Mouse (Mus musculus) liver, embryonic 16.5 days (tissue): ENCODE measurements around the gene Htra3. TPM values are rescaled to one million over a fixed set of nuclear protein-coding genes. Genes with fewer than 3 reads are reported as not detected.

Source experiments
- ATAC-seq: fragments of 200-750 bp; cut with Nextera tagmentation; 2 replicates; pipeline ENCODE4 v1.8.0; 2017; ENCODE audit warnings: low read depth, mild to moderate bottlenecking, moderate number of reproducible peaks, moderate library complexity
- H3K27ac ChIP-seq: fragments of 300-500 bp; sonication (generic); 2 replicates; pipeline ENCODE4 v1.5.1; 2014; ENCODE audit warnings: mild to moderate bottlenecking, low read length
- H3K27me3 ChIP-seq: fragments of 300-500 bp; sonication (generic); 2 replicates; pipeline ENCODE4 v1.6.1; 2014; ENCODE audit warnings: low read depth, low read length, mixed read lengths; ENCODE audit not compliant: control insufficient read depth, insufficient read depth
- H3K36me3 ChIP-seq: fragments of 300-500 bp; sonication (generic); 2 replicates; pipeline ENCODE4 v1.6.1; 2014; ENCODE audit warnings: mild to moderate bottlenecking; ENCODE audit not compliant: control insufficient read depth, insufficient read depth
- H3K4me1 ChIP-seq: fragments of 300-500 bp; sonication (generic); 2 replicates; pipeline ENCODE4 v1.6.1; 2014; ENCODE audit warnings: low read depth, low read length, mixed read lengths; ENCODE audit not compliant: control insufficient read depth
- H3K4me2 ChIP-seq: fragments of 300-500 bp; sonication (generic); 2 replicates; pipeline ENCODE4 v1.6.1; 2014; ENCODE audit warnings: low read depth, low read length, mixed read lengths
- H3K4me3 ChIP-seq: fragments of 300-500 bp; sonication (generic); 2 replicates; pipeline ENCODE4 v1.5.1; 2014; ENCODE audit warnings: low read depth, mild to moderate bottlenecking, low read length
- H3K9ac ChIP-seq: fragments of 300-500 bp; sonication (generic); 2 replicates; pipeline ENCODE4 v1.6.1; 2014; ENCODE audit warnings: low read depth, low read length
- H3K9me3 ChIP-seq: fragments of 300-500 bp; sonication (generic); replicated peaks from 2 replicates; pipeline ENCODE4 v1.6.1; 2016; ENCODE audit warnings: low read length; ENCODE audit not compliant: control insufficient read depth
- WGBS: fragments of 180-500 bp; shearing (Covaris S2); extraction: QIAGEN DNeasy Blood & Tissue Kit; methylation state at CpG from one replicate; pipeline ENCODE4 v1.1.7; 2014; ENCODE audit not compliant: insufficient replicate concordance; 5-methylcytosine and 5-hydroxymethylcytosine counted together
- polyA plus RNA-seq: library from polyadenylated mRNA; unstranded; fragments of >200 nt; fragmentation: Nextera tagmentation; extraction: Ambion mirVana; gene quantifications from 2 replicates; pipeline ENCODE4 v1.2.1, GENCODE M21; 2015

Gene Htra3
- polyA plus RNA-seq, 1 experiment from 2014 or later = 2.9 TPM

DNA sequence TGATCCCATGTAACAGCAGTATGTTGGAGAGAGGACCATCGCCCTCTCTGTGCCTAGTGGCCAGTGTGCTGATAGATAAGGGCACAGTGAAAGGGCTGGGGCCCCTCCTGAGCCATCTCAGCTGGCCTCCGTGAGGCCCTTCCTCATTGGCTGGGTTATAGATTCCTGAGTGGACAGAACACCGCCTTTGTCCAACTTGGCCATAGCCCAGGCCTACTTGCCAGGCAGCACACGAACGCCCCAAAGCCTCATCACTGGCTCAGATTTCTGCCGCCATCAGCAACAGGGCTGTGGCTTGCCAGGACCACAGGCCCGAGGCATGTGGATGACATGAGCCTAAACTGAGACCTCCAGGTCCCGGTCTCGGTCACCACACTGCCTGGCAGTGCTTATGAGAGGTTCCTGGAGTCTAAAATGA is 8.1 kb downstream of the Htra3 start:
- Histone ChIP-seq H3K9ac (no peak overlapping the region), H3K9me3 (no peaks in the 10 kb centered on the region), H3K4me3 (no peak overlapping the region), H3K4me2 (no peak overlapping the region), H3K36me3 (no peaks in the 10 kb centered on the region), H3K27me3 (no peaks in the 10 kb centered on the region), H3K4me1 (no peaks in the 10 kb centered on the region), H3K27ac (no peak overlapping the region)
- ATAC-seq = 0 out of 2 replicates have a peak, but pooled peaks have one; percentile 9
- 58% methylated on average over 9 of the region's 9 CpGs for WGBS

DNA sequence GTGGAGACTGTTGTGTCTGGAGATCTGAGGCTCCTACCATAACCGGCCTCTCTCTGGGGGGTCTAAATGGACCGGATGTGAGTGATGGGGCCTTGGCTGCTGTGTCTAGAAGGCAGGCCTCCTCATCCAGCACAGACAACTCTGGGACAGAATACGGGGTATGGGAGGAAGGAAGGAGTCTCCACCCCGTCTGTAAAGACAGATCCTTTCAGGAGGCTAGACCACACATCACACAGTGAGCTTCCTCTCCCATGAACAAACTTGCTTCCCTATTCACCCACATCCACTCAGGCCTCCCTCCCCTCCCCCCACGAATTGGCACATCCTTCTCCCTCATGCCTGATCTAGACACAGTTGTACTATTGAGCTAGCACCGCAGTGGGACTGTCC is 9.2 kb downstream of the Htra3 start:
- Histone ChIP-seq H3K4me2 (no peak overlapping the region), H3K9ac (no peak overlapping the region), H3K4me1 (no peaks in the 10 kb centered on the region)

DNA sequence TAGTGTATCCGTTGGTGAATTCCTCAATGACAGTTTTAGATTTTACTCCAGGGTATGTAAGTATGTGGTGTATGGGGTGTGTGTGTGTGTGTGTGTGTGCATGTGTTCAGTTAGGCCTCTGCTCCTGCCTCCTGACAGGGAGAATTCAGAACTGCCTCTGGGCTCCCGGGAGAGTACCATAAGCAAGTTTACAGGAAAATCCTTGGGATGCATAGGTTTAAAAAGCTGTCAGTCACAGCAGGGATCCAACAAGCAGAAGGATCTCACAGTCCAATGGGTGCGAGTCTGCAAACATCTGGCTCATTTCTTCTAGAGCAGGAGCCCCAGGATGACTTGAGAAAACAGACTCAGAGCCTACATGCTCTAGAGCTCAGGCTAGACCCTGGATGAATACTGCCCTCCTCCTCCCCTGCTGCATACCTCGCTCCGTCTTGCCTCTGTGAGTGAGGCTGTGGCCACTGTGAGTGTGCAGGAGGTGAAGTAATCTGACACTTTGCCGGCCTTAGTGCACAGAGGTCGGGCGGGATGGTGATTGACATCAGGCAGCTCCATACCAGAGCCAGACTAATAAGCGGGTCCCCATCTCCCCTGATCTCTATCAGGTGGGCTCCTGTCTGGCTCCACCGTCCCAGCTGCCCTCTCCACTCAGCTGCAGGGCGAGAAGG is 9.7 kb downstream of the Htra3 start:
- Histone ChIP-seq H3K9me3 (no peaks in the 10 kb centered on the region), H3K36me3 (no peaks in the 10 kb centered on the region)
- ATAC-seq = no peak

More for the DNA sequence above, 9.2 kb downstream of the Htra3 start:
- H3K4me3 ChIP-seq = no peak overlapping the region
- H3K36me3 ChIP-seq = no peaks in the 10 kb centered on the region
- no peaks in the 10 kb centered on the region for H3K9me3 ChIP-seq
- 14% methylated on average over 6 of the region's 6 CpGs for WGBS
- no peak overlapping the region for H3K27ac ChIP-seq
- no peaks in the 10 kb centered on the region for H3K27me3 ChIP-seq
- ATAC-seq = no peak

DNA sequence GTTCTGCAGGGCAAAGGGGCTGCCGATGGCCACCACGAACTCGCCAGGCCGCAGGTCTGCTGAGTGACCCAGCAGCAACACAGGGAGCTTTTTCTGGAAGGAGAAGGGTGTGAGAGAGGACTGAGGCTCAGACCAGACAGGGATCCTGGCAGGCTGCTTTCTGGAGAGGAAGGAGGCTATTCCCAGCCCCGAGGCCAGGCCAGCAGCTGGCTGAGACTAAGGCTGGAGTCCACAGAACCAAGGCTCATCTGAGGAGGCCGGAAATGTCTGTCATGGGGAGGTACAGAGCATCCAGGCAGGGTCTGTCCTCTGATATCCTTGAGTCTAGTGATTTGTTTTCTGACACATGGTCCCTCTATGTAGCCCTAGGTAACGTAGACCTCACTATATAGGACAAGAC is 13.4 kb downstream of the Htra3 start:
- no peak for ATAC-seq
- no peaks in the 10 kb centered on the region for H3K27me3 ChIP-seq
- H3K9me3 ChIP-seq = no peaks in the 10 kb centered on the region
- no peaks in the 10 kb centered on the region for H3K4me1 ChIP-seq
- WGBS = 71% methylated on average over 7 of the region's 7 CpGs
- H3K27ac ChIP-seq = no peak overlapping the region
- H3K4me3 ChIP-seq = no peak overlapping the region
- no peak overlapping the region for H3K4me2 ChIP-seq
- H3K36me3 ChIP-seq = no peaks in the 10 kb centered on the region
- no peak overlapping the region for H3K9ac ChIP-seq

More for the DNA sequence above, 9.7 kb downstream of the Htra3 start:
- Histone ChIP-seq H3K4me1 (no peaks in the 10 kb centered on the region), H3K4me3 (no peak overlapping the region), H3K27me3 (no peaks in the 10 kb centered on the region), H3K4me2 (no peak overlapping the region), H3K27ac (no peak overlapping the region), H3K9ac (no peak overlapping the region)
- WGBS = 24% methylated on average over 11 of the region's 11 CpGs

DNA sequence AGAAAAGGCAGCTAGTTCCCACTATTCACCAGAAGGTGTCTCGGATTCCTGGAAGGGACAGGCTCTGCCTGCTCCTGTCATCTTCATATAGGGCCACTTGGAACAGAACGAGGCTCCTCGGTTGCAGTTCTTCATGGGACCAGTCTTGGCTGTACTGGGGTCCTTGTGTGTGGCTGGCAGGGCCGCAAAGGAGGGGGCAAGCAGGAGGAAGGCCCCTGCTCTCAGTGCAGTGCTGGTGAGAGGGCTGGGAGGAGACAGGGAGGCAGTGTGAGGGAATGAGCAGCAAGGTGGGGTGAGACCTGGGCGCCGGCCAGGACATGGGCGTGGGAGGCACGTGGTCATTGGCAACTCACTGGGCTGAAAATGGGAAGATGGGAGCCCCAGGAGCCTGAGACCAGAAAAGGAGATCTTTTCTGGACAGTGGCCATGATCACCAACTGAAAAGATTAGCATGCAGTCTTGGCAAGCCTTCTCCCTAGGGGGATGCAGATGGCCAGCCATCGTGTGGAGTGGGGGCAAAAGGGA is 17.5 kb downstream of the Htra3 start:
- Histone ChIP-seq H3K4me1 (no peaks in the 10 kb centered on the region), H3K36me3 (no peaks in the 10 kb centered on the region), H3K9ac (no peak overlapping the region), H3K27ac (no peak overlapping the region), H3K27me3 (no peaks in the 10 kb centered on the region), H3K4me3 (no peak overlapping the region), H3K4me2 (no peak overlapping the region), H3K9me3 (no peaks in the 10 kb centered on the region)
- 59% methylated on average over 9 of the region's 9 CpGs for WGBS
- no peak for ATAC-seq

DNA sequence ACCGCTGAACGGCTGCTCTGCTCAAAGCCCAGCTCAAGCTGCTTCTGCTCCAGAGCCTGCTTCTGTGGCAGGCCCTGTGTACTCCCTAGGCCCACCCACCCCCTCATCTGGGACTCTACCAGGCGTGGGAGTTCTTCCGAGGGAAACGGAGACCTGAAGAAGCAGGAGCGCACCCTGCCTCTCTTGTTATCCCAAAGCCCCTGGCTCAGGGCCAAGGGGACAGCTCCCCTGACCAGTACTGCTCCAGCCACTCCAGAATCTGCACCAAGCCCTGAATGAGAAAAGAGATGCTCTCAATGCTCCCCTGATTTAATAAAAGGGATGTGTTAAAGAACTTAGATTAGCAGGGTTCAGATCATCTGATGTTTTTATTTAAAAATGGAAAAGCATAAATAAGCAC is 18.4 kb downstream of the Htra3 start:
- Histone ChIP-seq H3K4me3 (no peak overlapping the region), H3K27me3 (no peaks in the 10 kb centered on the region), H3K36me3 (no peaks in the 10 kb centered on the region), H3K27ac (no peak overlapping the region), H3K9ac (no peak overlapping the region), H3K4me1 (no peaks in the 10 kb centered on the region), H3K4me2 (no peak overlapping the region), H3K9me3 (no peaks in the 10 kb centered on the region)
- no peak for ATAC-seq
- WGBS = 64% methylated on average over 6 of the region's 6 CpGs

DNA sequence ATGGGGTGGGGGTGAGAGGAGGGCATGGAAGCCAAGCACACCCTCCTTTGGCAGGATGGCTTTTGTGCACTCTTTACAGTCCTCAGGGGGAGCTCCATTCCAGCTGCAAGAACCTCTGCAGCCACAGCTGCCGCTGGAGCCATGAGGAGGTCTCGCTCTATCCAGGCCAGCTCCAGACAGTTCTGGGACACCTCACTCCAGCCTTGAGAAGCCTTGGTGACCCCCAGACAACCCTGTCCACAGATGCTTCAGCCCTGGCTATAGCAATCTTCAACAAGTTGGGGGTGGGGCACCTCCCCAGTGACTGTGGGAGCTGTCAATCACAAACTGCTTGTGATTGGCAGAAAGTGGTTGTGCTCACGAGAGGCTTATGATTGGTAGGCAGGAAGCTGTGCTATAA is 20.1 kb downstream of the Htra3 start:
- Histone ChIP-seq H3K27ac (no peak overlapping the region), H3K4me1 (no peaks in the 10 kb centered on the region), H3K36me3 (no peaks in the 10 kb centered on the region), H3K27me3 (no peaks in the 10 kb centered on the region), H3K4me2 (no peak overlapping the region), H3K9ac (no peak overlapping the region), H3K9me3 (no peaks in the 10 kb centered on the region), H3K4me3 (no peak overlapping the region)
- WGBS = 59% methylated on average over 3 of the region's 3 CpGs
- no peak for ATAC-seq

DNA sequence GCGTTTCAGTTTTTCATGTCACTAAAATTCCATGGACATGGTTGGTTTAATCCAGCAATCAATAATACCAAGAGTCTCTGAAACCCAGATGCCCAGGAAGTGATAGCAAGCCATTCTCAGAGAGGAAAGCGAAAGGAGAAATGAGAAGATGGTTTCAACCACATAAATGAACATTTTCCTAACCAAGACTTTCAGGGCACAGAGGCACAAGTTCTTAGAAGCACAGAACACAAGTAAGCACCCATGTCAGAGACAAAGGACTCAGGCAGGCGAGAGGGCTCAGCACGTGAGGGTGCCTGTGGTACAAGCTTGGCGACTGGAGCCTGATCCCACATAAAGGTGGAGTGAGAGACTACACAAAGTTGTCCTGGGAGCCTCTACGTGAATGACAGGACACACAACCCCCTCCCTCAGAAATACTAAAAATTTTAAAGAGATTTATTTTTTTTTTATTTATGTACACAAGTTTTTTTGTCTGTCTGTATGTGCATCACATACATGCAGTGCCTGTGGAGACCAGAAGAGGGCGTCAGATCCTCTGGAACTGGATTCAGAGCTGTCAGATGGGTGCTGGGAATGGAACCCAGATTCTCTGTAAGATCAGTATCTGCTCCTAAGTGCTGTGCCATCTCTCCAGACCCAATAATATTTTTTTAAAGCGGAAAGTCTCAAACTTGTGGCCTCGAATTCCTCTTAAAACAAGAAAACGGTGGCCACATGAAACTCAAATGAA is 23.7 kb downstream of the Htra3 start:
- H3K27me3 ChIP-seq = no peaks in the 10 kb centered on the region
- H3K36me3 ChIP-seq = no peaks in the 10 kb centered on the region
- H3K27ac ChIP-seq = no peak overlapping the region
- H3K4me2 ChIP-seq = no peak overlapping the region
- WGBS = 69% methylated on average over 10 of the region's 10 CpGs
- H3K9ac ChIP-seq = no peak overlapping the region
- no peaks in the 10 kb centered on the region for H3K9me3 ChIP-seq
- ATAC-seq = no peak
- no peak overlapping the region for H3K4me3 ChIP-seq
- H3K4me1 ChIP-seq = no peaks in the 10 kb centered on the region

DNA sequence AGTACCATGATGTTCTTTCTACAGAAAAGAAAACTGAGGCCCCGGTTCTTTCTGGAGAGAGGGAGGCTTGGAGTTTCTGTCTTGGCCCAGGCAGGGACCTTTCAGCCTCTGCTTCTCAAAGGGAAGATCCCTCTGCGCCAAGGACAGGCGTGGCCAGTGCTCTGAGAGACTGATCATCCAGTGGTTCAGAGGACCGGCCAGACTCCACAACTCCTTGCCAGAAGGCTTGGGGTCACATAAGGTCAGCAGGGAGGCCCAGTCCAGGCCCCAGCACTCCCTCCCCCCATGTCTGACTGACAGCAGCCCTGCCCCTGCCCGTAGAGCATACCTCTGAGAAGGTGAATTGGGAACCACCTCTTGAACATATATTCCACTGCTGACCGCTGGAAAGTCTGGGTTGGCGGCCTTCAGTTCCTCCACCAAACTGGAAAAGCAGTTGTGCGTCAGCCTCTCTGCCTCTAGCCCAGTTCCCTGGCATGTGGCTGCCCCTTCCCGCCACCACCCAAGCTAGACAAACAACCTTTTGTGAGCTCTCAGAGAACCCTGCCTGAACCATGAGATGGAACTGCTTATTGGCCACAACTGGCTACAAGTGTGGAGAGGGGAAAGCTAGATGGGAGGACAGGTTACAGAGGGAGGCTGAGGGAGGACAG is 25.7 kb downstream of the Htra3 start:
- WGBS = 64% methylated on average over 9 of the region's 9 CpGs
- H3K36me3 ChIP-seq = no peaks in the 10 kb centered on the region

More for the DNA sequence above, 25.7 kb downstream of the Htra3 start:
- no peak for ATAC-seq
- Histone ChIP-seq H3K4me3 (no peak overlapping the region), H3K9ac (no peak overlapping the region), H3K9me3 (no peaks in the 10 kb centered on the region), H3K27me3 (no peaks in the 10 kb centered on the region), H3K4me2 (no peak overlapping the region), H3K4me1 (no peaks in the 10 kb centered on the region), H3K27ac (no peak overlapping the region)
